Mouse (Mus musculus) spleen, adult 2 months (tissue): ENCODE measurements around the gene Slit1.

ENCODE experiments used
- CTCF ChIP-seq: fragments of 200-500 bp; IDR thresholded peaks from 2 replicates; pipeline ENCODE4 v1.5.1; 2011; ENCODE audit warnings: mild to moderate bottlenecking, inconsistent platforms; ENCODE audit not compliant: insufficient read depth, insufficient read length, insufficient replicate concordance; ENCODE audit errors: extremely low read depth
- POLR2A ChIP-seq: fragments of 200-500 bp; IDR thresholded peaks from 2 replicates; pipeline ENCODE4 v1.6.1; 2011; ENCODE audit warnings: low read depth, low read length, inconsistent platforms

- TF ChIP-seq CTCF (no peak), POLR2A (no peak)
Measured at GRCm38 (mm10) chr19:41737657-41738428, 5.6 kb downstream of the Slit1 start.
